17 mouse cellular contexts compared by ENCODE assay signal in genomic region chr4:89273585-89273984, GRCm38 (mm10). TPM values are rescaled to one million over a fixed set of nuclear protein-coding genes. Genes with fewer than 3 reads are reported as not detected.
DNase-seq lines count a peak whose midpoint lies in the region; ATAC-seq and TF ChIP-seq lines count a peak whose summit lies in the region.
"Had no signal": no experiment of that assay in that cellular context is flagged by ENCODE, and none has a peak within 500 bp of the region (broad histone marks: within the 10 kb centered on the region; RNA-seq: fewer than 3 reads in every experiment).

No protein-coding gene starts in this region.

- no peak for TF ChIP-seq CTCF in forebrain, postnatal 0 days (IDR thresholded peaks at IDR 0.05; ENCODE audit: low read depth)
- TF ChIP-seq CTCF in midbrain, postnatal 0 days (IDR thresholded peaks at IDR 0.05): no peak
- TF ChIP-seq CTCF in hindbrain, postnatal 0 days (IDR thresholded peaks at IDR 0.05; ENCODE audit: low read depth): no peak
- TF ChIP-seq CTCF in stomach, postnatal 0 days (IDR thresholded peaks at IDR 0.05; ENCODE audit: low read depth): no peak

- no peaks in the 10 kb centered on the region for H3K36me3 ChIP-seq in forebrain, embryonic 13.5 days (ENCODE audit: poor library complexity, severe bottlenecking)
- H3K36me3 ChIP-seq in forebrain, postnatal 0 days (ENCODE audit: insufficient read depth): no peaks in the 10 kb centered on the region
- H3K36me3 ChIP-seq in midbrain, embryonic 10.5 days: no peaks in the 10 kb centered on the region
- H3K36me3 ChIP-seq in midbrain, postnatal 0 days (ENCODE audit: insufficient read depth, low read length): no peaks in the 10 kb centered on the region
- H3K36me3 ChIP-seq in hindbrain, postnatal 0 days (ENCODE audit: insufficient read depth, low read length): no peaks in the 10 kb centered on the region
- no peaks in the 10 kb centered on the region for H3K36me3 ChIP-seq in stomach, postnatal 0 days (ENCODE audit: control insufficient read depth, insufficient read depth, low read length)
- H3K36me3 ChIP-seq: heart, embryonic 15.5 days; limb, embryonic 13.5 days; lung, embryonic 15.5 days had no signal

- H3K4me3 ChIP-seq in forebrain, embryonic 13.5 days: no peak overlapping the region
- H3K4me3 ChIP-seq in forebrain, postnatal 0 days (ENCODE audit: low read depth, low read length): no peak overlapping the region
- H3K4me3 ChIP-seq in midbrain, embryonic 10.5 days: no peak overlapping the region
- no peak overlapping the region for H3K4me3 ChIP-seq in midbrain, postnatal 0 days (ENCODE audit: low read depth, low read length)
- no peak overlapping the region for H3K4me3 ChIP-seq in hindbrain, postnatal 0 days (ENCODE audit: low read length)
- H3K4me3 ChIP-seq in stomach, postnatal 0 days (ENCODE audit: low read depth, low read length): no peak overlapping the region
- H3K4me3 ChIP-seq: heart, embryonic 15.5 days; limb, embryonic 13.5 days; lung, embryonic 15.5 days had no signal

- no peak overlapping the region for H3K4me2 ChIP-seq in forebrain, embryonic 13.5 days
- H3K4me2 ChIP-seq in forebrain, postnatal 0 days (ENCODE audit: low read depth): no peak overlapping the region
- no peak overlapping the region for H3K4me2 ChIP-seq in midbrain, postnatal 0 days (ENCODE audit: low read depth, low read length, poor library complexity, severe bottlenecking)
- no peak overlapping the region for H3K4me2 ChIP-seq in hindbrain, postnatal 0 days (ENCODE audit: low read depth, low read length)
- H3K4me2 ChIP-seq in stomach, postnatal 0 days (replicated peaks; ENCODE audit: low read depth): no peak overlapping the region
- H3K4me2 ChIP-seq: heart, embryonic 15.5 days; limb, embryonic 13.5 days; lung, embryonic 15.5 days had no signal

- TF ChIP-seq EP300 in stomach, postnatal 0 days (optimal IDR thresholded peaks at IDR 0.05): no peak

- H3K9ac ChIP-seq in forebrain, embryonic 13.5 days: no peak overlapping the region
- no peak overlapping the region for H3K9ac ChIP-seq in forebrain, postnatal 0 days
- no peak overlapping the region for H3K9ac ChIP-seq in midbrain, postnatal 0 days (replicated peaks; ENCODE audit: low read length, poor library complexity, severe bottlenecking)
- H3K9ac ChIP-seq in hindbrain, postnatal 0 days (replicated peaks; ENCODE audit: low read length): no peak overlapping the region
- no peak overlapping the region for H3K9ac ChIP-seq in stomach, postnatal 0 days (ENCODE audit: low read length)
- H3K9ac ChIP-seq: heart, embryonic 15.5 days; limb, embryonic 13.5 days; lung, embryonic 15.5 days had no signal

- ATAC-seq in forebrain, embryonic 13.5 days: 0 out of 2 replicates have a peak, but pooled peaks have one; percentile 36
- no peak for ATAC-seq in forebrain, postnatal 0 days
- ATAC-seq in midbrain, postnatal 0 days (ENCODE audit: low FRiP score): no peak
- ATAC-seq in hindbrain, postnatal 0 days: 0 out of 2 replicates have a peak, but pooled peaks have one; percentile 35
- peak; percentile 51; the same call in 1 of the 2 replicates for ATAC-seq in stomach, postnatal 0 days (ENCODE audit: low FRiP score, low TSS enrichment)

- no peaks in the 10 kb centered on the region; the same call in 1 of the 2 replicates for H3K9me3 ChIP-seq in forebrain, embryonic 13.5 days (replicated peaks)
- H3K9me3 ChIP-seq in forebrain, postnatal 0 days (ENCODE audit: low read length): no peaks in the 10 kb centered on the region
- H3K9me3 ChIP-seq in midbrain, embryonic 10.5 days (replicated peaks): no peaks in the 10 kb centered on the region
- H3K9me3 ChIP-seq in midbrain, postnatal 0 days (ENCODE audit: low read length): no peaks in the 10 kb centered on the region
- no peaks in the 10 kb centered on the region for H3K9me3 ChIP-seq in hindbrain, postnatal 0 days (ENCODE audit: low read length)
- H3K9me3 ChIP-seq in stomach, postnatal 0 days (ENCODE audit: control insufficient read depth, low read length): no peaks in the 10 kb centered on the region
- H3K9me3 ChIP-seq: heart, embryonic 15.5 days; limb, embryonic 13.5 days; lung, embryonic 15.5 days had no signal

- WGBS in forebrain, embryonic 13.5 days: 0% methylated on average over 9 of the region's 9 CpGs
- under 1% methylated on average over 9 of the region's 9 CpGs for WGBS in forebrain, postnatal 0 days
- 1% methylated on average over 9 of the region's 9 CpGs for WGBS in midbrain, embryonic 10.5 days
- under 1% methylated on average over 9 of the region's 9 CpGs for WGBS in midbrain, postnatal 0 days
- WGBS in hindbrain, postnatal 0 days: 1% methylated on average over 9 of the region's 9 CpGs
- WGBS in stomach, postnatal 0 days: under 1% methylated on average over 9 of the region's 9 CpGs

- no peak for DNase-seq in forebrain, postnatal 0 days
- peak; percentile 49 for DNase-seq in midbrain, embryonic 10.5 days (ENCODE audit: low spot score)
- no peak for DNase-seq in midbrain, postnatal 0 days (ENCODE audit: low spot score)
- no peak for DNase-seq in hindbrain, postnatal 0 days (ENCODE audit: low spot score)
- DNase-seq in stomach, postnatal 0 days (ENCODE audit: low spot score): no peak
- DNase-seq in right cerebral cortex, postnatal 25 days: no peak
- DNase-seq in left cerebral cortex, adult 8-10 months (ENCODE audit: low spot score in 2 of 2): no peak
- DNase-seq: adrenal gland, adult 8-10 months; B cell, adult 2 months; gastrocnemius, postnatal 36 days; kidney, adult 11 months; spleen, adult 18-20 months had no signal

- peaks cover 93% of the 10 kb centered on the region for H3K27me3 ChIP-seq in forebrain, embryonic 13.5 days
- peaks cover 79% of the 10 kb centered on the region for H3K27me3 ChIP-seq in forebrain, postnatal 0 days (ENCODE audit: insufficient read depth, low read length)
- H3K27me3 ChIP-seq in midbrain, embryonic 10.5 days (ENCODE audit: low read depth, poor library complexity, severe bottlenecking): peaks cover 99% of the 10 kb centered on the region
- peaks cover 70% of the 10 kb centered on the region for H3K27me3 ChIP-seq in midbrain, postnatal 0 days (ENCODE audit: insufficient read depth, low read length)
- peaks cover 80% of the 10 kb centered on the region for H3K27me3 ChIP-seq in hindbrain, postnatal 0 days (ENCODE audit: insufficient read depth, low read length)
- peaks cover 38% of the 10 kb centered on the region for H3K27me3 ChIP-seq in stomach, postnatal 0 days (ENCODE audit: control insufficient read depth, insufficient read depth, low read length)

- H3K27ac ChIP-seq in forebrain, embryonic 13.5 days: no peak overlapping the region
- no peak overlapping the region for H3K27ac ChIP-seq in forebrain, postnatal 0 days (ENCODE audit: low read depth, low read length)
- no peak overlapping the region for H3K27ac ChIP-seq in midbrain, embryonic 10.5 days (replicated peaks)
- H3K27ac ChIP-seq in midbrain, postnatal 0 days (ENCODE audit: low read depth, low read length): no peak overlapping the region
- H3K27ac ChIP-seq in hindbrain, postnatal 0 days: no peak overlapping the region
- no peak overlapping the region for H3K27ac ChIP-seq in stomach, postnatal 0 days (replicated peaks)
- H3K27ac ChIP-seq: heart, embryonic 15.5 days; limb, embryonic 13.5 days; lung, embryonic 15.5 days had no signal

- H3K4me1 ChIP-seq in forebrain, embryonic 13.5 days: no peaks in the 10 kb centered on the region; the same call in 1 of the 2 replicates
- H3K4me1 ChIP-seq in forebrain, postnatal 0 days (ENCODE audit: insufficient read depth): no peaks in the 10 kb centered on the region
- peaks cover 9% of the 10 kb centered on the region; the same call in 1 of the 2 replicates for H3K4me1 ChIP-seq in midbrain, embryonic 10.5 days
- H3K4me1 ChIP-seq in midbrain, postnatal 0 days (ENCODE audit: insufficient read depth, low read length): no peaks in the 10 kb centered on the region
- H3K4me1 ChIP-seq in hindbrain, postnatal 0 days (ENCODE audit: insufficient read depth, low read length): no peaks in the 10 kb centered on the region
- H3K4me1 ChIP-seq in stomach, postnatal 0 days (replicated peaks; ENCODE audit: control insufficient read depth, insufficient read depth): no peaks in the 10 kb centered on the region
- H3K4me1 ChIP-seq: lung, embryonic 15.5 days had no signal

RNA-seq across cellular contexts. Expression of gene Cdkn2a, which starts 20.9 kb away (rescaled TPM):
- not detected in 2 replicates for polyA plus RNA-seq in forebrain, embryonic 13.5 days (2015; fragmentation: Nextera tagmentation; extraction: Ambion mirVana)
- total RNA-seq in forebrain, postnatal 0 days (2014; rRNA removed): not detected in 2 replicates
- polyA plus RNA-seq in forebrain, postnatal 0 days (2015; fragmentation: Nextera tagmentation; extraction: Ambion mirVana): not detected in 2 replicates
- not detected in 2 replicates for polyA plus RNA-seq in midbrain, embryonic 10.5 days (2016; fragmentation: Nextera tagmentation; extraction: Ambion mirVana)
- not detected in 2 replicates for total RNA-seq in midbrain, postnatal 0 days (2014; rRNA removed)
- not detected in 2 replicates for polyA plus RNA-seq in midbrain, postnatal 0 days (2015; fragmentation: Nextera tagmentation; extraction: Ambion mirVana)
- not detected in 2 replicates for total RNA-seq in hindbrain, postnatal 0 days (2014; rRNA removed)
- not detected in 2 replicates for polyA plus RNA-seq in hindbrain, postnatal 0 days (2015; fragmentation: Nextera tagmentation; extraction: Ambion mirVana)
- polyA plus RNA-seq in stomach, postnatal 0 days (2015; fragmentation: Nextera tagmentation; extraction: Ambion mirVana): 0.11 TPM in 1 of 2 replicates, not detected in the other
- 1 to 10 TPM in 1 of 4 experiments, under 1 TPM in 3; 0.74 to 1.2 (median 0.79) TPM for total RNA-seq in left cerebral cortex, adult 8-10 months (2022)
- total RNA-seq: common myeloid progenitor, adult 5-6 weeks; gastrocnemius, postnatal 36 days had no signal
- polyA plus RNA-seq: heart, embryonic 15.5 days; limb, embryonic 13.5 days; lung, embryonic 15.5 days had no signal

RNA-seq across cellular contexts. Expression of gene Cdkn2b, which starts 37.3 kb away (rescaled TPM):
- 0.19 and 0.38 TPM in 2 replicates for polyA plus RNA-seq in forebrain, embryonic 13.5 days (2015; fragmentation: Nextera tagmentation; extraction: Ambion mirVana)
- 0.54 and 1.5 TPM in 2 replicates for total RNA-seq in forebrain, postnatal 0 days (2014; rRNA removed)
- polyA plus RNA-seq in forebrain, postnatal 0 days (2015; fragmentation: Nextera tagmentation; extraction: Ambion mirVana): 2.0 and 2.3 TPM in 2 replicates
- polyA plus RNA-seq in midbrain, embryonic 10.5 days (2016; fragmentation: Nextera tagmentation; extraction: Ambion mirVana): 0.09 and 0.19 TPM in 2 replicates
- 1.2 and 4.2 TPM in 2 replicates for total RNA-seq in midbrain, postnatal 0 days (2014; rRNA removed)
- 2.1 and 2.8 TPM in 2 replicates for polyA plus RNA-seq in midbrain, postnatal 0 days (2015; fragmentation: Nextera tagmentation; extraction: Ambion mirVana)
- total RNA-seq in hindbrain, postnatal 0 days (2014; rRNA removed): 3.4 and 5.7 TPM in 2 replicates
- 2.3 TPM in 2 replicates for polyA plus RNA-seq in hindbrain, postnatal 0 days (2015; fragmentation: Nextera tagmentation; extraction: Ambion mirVana)
- polyA plus RNA-seq in stomach, postnatal 0 days (2015; fragmentation: Nextera tagmentation; extraction: Ambion mirVana): 26.9 and 29.0 TPM in 2 replicates
- 1 to 10 TPM in 2 of 4 experiments, under 1 TPM in 2; 0.78 to 1.4 (median 1.0) TPM for total RNA-seq in left cerebral cortex, adult 8-10 months (2022)
- total RNA-seq: common myeloid progenitor, adult 5-6 weeks had no signal

Comparison
In these comparisons a context has a peak if more than half of its experiments do, and no peak if none do; other contexts are left out.
1. ATAC-seq: peak in forebrain, embryonic 13.5 days (single experiment), hindbrain, postnatal 0 days (single experiment) and stomach, postnatal 0 days (single experiment); none in forebrain, postnatal 0 days (single experiment) and midbrain, postnatal 0 days (single experiment).